Mouse (Mus musculus): ENCODE measurements around the gene Hps4. TPM values are rescaled to one million over a fixed set of nuclear protein-coding genes. Genes with fewer than 3 reads are reported as not detected.

Hps4 gene
- total and polyA plus RNA-seq, 2 experiments = 12.3 to 30.9 TPM

GRCm38 (mm10) chr5:112367929-112368328, 25.0 kb downstream of the Hps4 start:
- Histone ChIP-seq H3K27me3 (ENCODE audit: control insufficient read depth, insufficient read depth, low read length) (no peaks in the 10 kb centered on the region), H3K27ac (replicated peaks; ENCODE audit: insufficient read depth, low read depth, low read length) (no peak overlapping the region), H3K79me2 (ENCODE audit: control insufficient read depth, insufficient read depth, low read length) (no peaks in the 10 kb centered on the region), H3K4me1 (ENCODE audit: control insufficient read depth, insufficient read depth, low read length) (no peaks in the 10 kb centered on the region), H3K4me3 (ENCODE audit: insufficient read depth, low read depth, low read length) (no peak overlapping the region), H3K36me3 (ENCODE audit: control insufficient read depth, insufficient read depth, low read length) (peaks cover 10% of the 10 kb centered on the region; the same call in 1 of the 2 replicates), H3K9ac (ENCODE audit: low read depth, low read length) (no peak overlapping the region)
- TF ChIP-seq CTCF (IDR thresholded peaks at IDR 0.05; ENCODE audit: low read depth, low read length) (no peak), POLR2A (IDR thresholded peaks at IDR 0.05; ENCODE audit: extremely low read depth, insufficient read depth, low read length) (no peak)
- DNase-seq (ENCODE audit: extremely low read depth, low read depth, low spot score) = no peak
- WGBS = 92% methylated on average over 12 of the region's 12 CpGs

- Histone ChIP-seq H3K4me1 (ENCODE audit: control insufficient read depth, insufficient read depth, low read length) (no peaks in the 10 kb centered on the region), H3K4me3 (ENCODE audit: insufficient read depth, low read depth, low read length) (no peak overlapping the region), H3K79me2 (ENCODE audit: control insufficient read depth, insufficient read depth, low read length) (no peaks in the 10 kb centered on the region), H3K27me3 (ENCODE audit: control insufficient read depth, insufficient read depth, low read length) (no peaks in the 10 kb centered on the region), H3K27ac (replicated peaks; ENCODE audit: insufficient read depth, low read depth, low read length) (no peak overlapping the region), H3K36me3 (ENCODE audit: control insufficient read depth, insufficient read depth, low read length) (peaks cover 10% of the 10 kb centered on the region; the same call in 1 of the 2 replicates), H3K9ac (ENCODE audit: low read depth, low read length) (no peak overlapping the region)
- DNase-seq (ENCODE audit: extremely low read depth, low read depth, low spot score) = no peak
- WGBS = 95% methylated on average over 10 of the region's 10 CpGs
- no peak for TF ChIP-seq POLR2A (IDR thresholded peaks at IDR 0.05; ENCODE audit: extremely low read depth, insufficient read depth, low read length)
- TF ChIP-seq CTCF (IDR thresholded peaks at IDR 0.05; ENCODE audit: low read depth, low read length) = no peak
These were observed 25.8 kb downstream of the Hps4 start for GRCm38 (mm10) chr5:112368666-112369065.

- no peak overlapping the region for H3K9ac ChIP-seq (ENCODE audit: low read depth, low read length)
- no peak overlapping the region for H3K4me3 ChIP-seq (ENCODE audit: insufficient read depth, low read depth, low read length)
- H3K79me2 ChIP-seq (ENCODE audit: control insufficient read depth, insufficient read depth, low read length) = no peaks in the 10 kb centered on the region
- no peaks in the 10 kb centered on the region for H3K27me3 ChIP-seq (ENCODE audit: control insufficient read depth, insufficient read depth, low read length)
- no peak for DNase-seq (ENCODE audit: extremely low read depth, low read depth, low spot score)
- no peak overlapping the region for H3K27ac ChIP-seq (replicated peaks; ENCODE audit: insufficient read depth, low read depth, low read length)
- no peak for TF ChIP-seq CTCF (IDR thresholded peaks at IDR 0.05; ENCODE audit: low read depth, low read length)
- no peak for TF ChIP-seq POLR2A (IDR thresholded peaks at IDR 0.05; ENCODE audit: extremely low read depth, insufficient read depth, low read length)
- 89% methylated on average over 13 of the region's 13 CpGs for WGBS
- peaks cover 6% of the 10 kb centered on the region; the same call in 1 of the 2 replicates for H3K36me3 ChIP-seq (ENCODE audit: control insufficient read depth, insufficient read depth, low read length)
- H3K4me1 ChIP-seq (ENCODE audit: control insufficient read depth, insufficient read depth, low read length) = no peaks in the 10 kb centered on the region
These were observed 26.4 kb downstream of the Hps4 start for GRCm38 (mm10) chr5:112369326-112369725.

- no peaks in the 10 kb centered on the region for H3K79me2 ChIP-seq (ENCODE audit: control insufficient read depth, insufficient read depth, low read length)
- no peak for TF ChIP-seq POLR2A (IDR thresholded peaks at IDR 0.05; ENCODE audit: extremely low read depth, insufficient read depth, low read length)
- no peak for TF ChIP-seq CTCF (IDR thresholded peaks at IDR 0.05; ENCODE audit: low read depth, low read length)
- no peaks in the 10 kb centered on the region for H3K4me1 ChIP-seq (ENCODE audit: control insufficient read depth, insufficient read depth, low read length)
- H3K27me3 ChIP-seq (ENCODE audit: control insufficient read depth, insufficient read depth, low read length) = no peaks in the 10 kb centered on the region
- peaks cover 6% of the 10 kb centered on the region; the same call in 1 of the 2 replicates for H3K36me3 ChIP-seq (ENCODE audit: control insufficient read depth, insufficient read depth, low read length)
- WGBS = 93% methylated on average over 12 of the region's 12 CpGs
- H3K27ac ChIP-seq (replicated peaks; ENCODE audit: insufficient read depth, low read depth, low read length) = no peak overlapping the region
- no peak overlapping the region for H3K4me3 ChIP-seq (ENCODE audit: insufficient read depth, low read depth, low read length)
- no peak overlapping the region for H3K9ac ChIP-seq (ENCODE audit: low read depth, low read length)
- DNase-seq (ENCODE audit: extremely low read depth, low read depth, low spot score) = no peak
These were observed 27.4 kb downstream of the Hps4 start for GRCm38 (mm10) chr5:112370236-112370813.

GRCm38 (mm10) chr5:112371933-112372332, 29.1 kb downstream of the Hps4 start:
- no peaks in the 10 kb centered on the region for H3K79me2 ChIP-seq (ENCODE audit: control insufficient read depth, insufficient read depth, low read length)
- 87% methylated on average over 7 of the region's 7 CpGs for WGBS
- H3K27me3 ChIP-seq (ENCODE audit: control insufficient read depth, insufficient read depth, low read length) = no peaks in the 10 kb centered on the region
- H3K4me3 ChIP-seq (ENCODE audit: insufficient read depth, low read depth, low read length) = no peak overlapping the region
- H3K36me3 ChIP-seq (ENCODE audit: control insufficient read depth, insufficient read depth, low read length) = peaks cover 4% of the 10 kb centered on the region; the same call in 1 of the 2 replicates
- TF ChIP-seq CTCF (IDR thresholded peaks at IDR 0.05; ENCODE audit: low read depth, low read length) = no peak
- no peak for TF ChIP-seq POLR2A (IDR thresholded peaks at IDR 0.05; ENCODE audit: extremely low read depth, insufficient read depth, low read length)
- no peak for DNase-seq (ENCODE audit: extremely low read depth, low read depth, low spot score)
- no peak overlapping the region for H3K27ac ChIP-seq (replicated peaks; ENCODE audit: insufficient read depth, low read depth, low read length)
- H3K4me1 ChIP-seq (ENCODE audit: control insufficient read depth, insufficient read depth, low read length) = no peaks in the 10 kb centered on the region
- H3K9ac ChIP-seq (ENCODE audit: low read depth, low read length) = no peak overlapping the region

GRCm38 (mm10) chr5:112376111-112376510, 33.2 kb downstream of the Hps4 start:
- DNase-seq (ENCODE audit: extremely low read depth, low read depth, low spot score) = no peak
- H3K4me1 ChIP-seq (ENCODE audit: control insufficient read depth, insufficient read depth, low read length) = no peaks in the 10 kb centered on the region
- H3K36me3 ChIP-seq (ENCODE audit: control insufficient read depth, insufficient read depth, low read length) = peaks cover 4% of the 10 kb centered on the region
- H3K27ac ChIP-seq (replicated peaks; ENCODE audit: insufficient read depth, low read depth, low read length) = no peak overlapping the region
- H3K27me3 ChIP-seq (ENCODE audit: control insufficient read depth, insufficient read depth, low read length) = no peaks in the 10 kb centered on the region
- WGBS = 94% methylated on average over 4 of the region's 4 CpGs
- H3K4me3 ChIP-seq (ENCODE audit: insufficient read depth, low read depth, low read length) = no peak overlapping the region
- H3K9ac ChIP-seq (ENCODE audit: low read depth, low read length) = no peak overlapping the region
- H3K79me2 ChIP-seq (ENCODE audit: control insufficient read depth, insufficient read depth, low read length) = no peaks in the 10 kb centered on the region
- TF ChIP-seq CTCF (IDR thresholded peaks at IDR 0.05; ENCODE audit: low read depth, low read length) (no peak), POLR2A (IDR thresholded peaks at IDR 0.05; ENCODE audit: extremely low read depth, insufficient read depth, low read length) (no peak)
